Mouse (Mus musculus) mature B cell (primary cell): ENCODE measurements around the gene Plbd2.

Source experiments
- in situ Hi-C: fragments of 300-500 bp; cut with MboI; formaldehyde crosslinking; loops from 2 replicates; pipeline ENCODE4 v1.14.3; 2019

The Plbd2 gene

DNA sequence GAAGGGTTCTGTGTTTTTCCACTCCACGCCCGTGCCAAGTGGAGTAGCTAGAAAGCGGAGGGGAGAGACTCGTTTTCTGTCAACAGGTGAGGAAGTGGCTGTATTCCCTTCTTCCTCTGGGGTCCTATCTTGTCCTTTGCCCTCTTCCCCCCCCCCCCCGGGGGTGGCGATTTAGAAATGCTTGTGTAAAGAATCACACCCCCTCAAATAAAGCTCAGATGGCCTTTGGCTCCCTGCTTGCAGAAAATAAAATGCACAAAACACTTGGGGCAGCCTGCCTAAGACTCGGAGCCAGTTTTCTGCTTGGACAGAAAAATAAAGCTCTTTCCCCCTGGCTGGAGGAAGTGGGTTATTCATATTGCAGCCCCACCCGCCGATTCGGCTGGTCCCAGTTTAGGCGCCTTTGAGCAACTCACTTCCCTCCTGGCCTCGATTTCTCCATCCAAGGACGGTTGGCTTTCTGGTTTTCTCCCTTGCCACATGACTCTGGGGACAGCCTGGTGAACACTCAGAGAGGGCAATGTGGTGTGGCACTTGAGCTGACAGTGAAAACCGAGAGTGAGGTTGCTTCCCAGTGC, 8.3 kb upstream of the Plbd2 start:
- in situ Hi-C loops: loop anchor here (25.0 kb wide), 1 partner anchor 201 kb away; the partner anchor contains the start of gene Dtx1

DNA sequence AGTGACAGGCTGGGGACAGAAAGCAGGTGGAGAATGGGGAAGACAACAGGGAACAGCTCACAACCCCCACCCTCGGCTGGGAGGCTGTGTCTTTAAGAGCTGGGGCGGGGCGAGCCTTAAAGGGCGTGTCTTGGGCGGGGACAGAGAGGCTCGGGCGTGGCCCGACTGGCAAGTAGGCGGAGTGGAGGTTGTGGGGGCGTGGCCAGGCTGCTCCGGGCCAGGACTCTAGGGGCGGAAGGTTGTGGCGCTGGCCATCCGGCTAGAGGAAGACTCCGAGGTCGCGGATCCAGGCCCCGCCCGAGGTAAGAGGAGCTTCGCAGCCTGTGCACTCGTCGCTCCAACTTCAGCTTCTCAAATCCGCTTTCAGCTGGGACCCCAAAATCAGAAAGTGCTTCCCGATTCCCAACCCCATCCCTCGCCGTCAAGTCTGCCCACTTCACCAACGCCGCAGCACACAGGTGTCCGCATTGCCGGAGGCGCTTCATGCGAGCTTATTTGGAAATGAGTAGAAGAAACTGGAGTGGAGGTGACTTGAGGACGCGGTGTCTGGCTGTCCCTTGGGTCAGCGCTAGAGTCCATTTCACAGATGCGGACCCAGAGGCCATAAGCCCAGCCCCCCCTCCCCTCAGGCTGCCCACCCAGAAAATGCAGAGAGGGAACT, 7.7 kb upstream of the Plbd2 start, which contains the start of gene Slc8b1:
Slc8b1 (plus strand) TSS at position 187 of the 661 bp plus-strand sequence.
- in situ Hi-C loops: loop anchor here (25.0 kb wide), 1 partner anchor 201 kb away; the partner anchor contains the start of gene Dtx1

DNA sequence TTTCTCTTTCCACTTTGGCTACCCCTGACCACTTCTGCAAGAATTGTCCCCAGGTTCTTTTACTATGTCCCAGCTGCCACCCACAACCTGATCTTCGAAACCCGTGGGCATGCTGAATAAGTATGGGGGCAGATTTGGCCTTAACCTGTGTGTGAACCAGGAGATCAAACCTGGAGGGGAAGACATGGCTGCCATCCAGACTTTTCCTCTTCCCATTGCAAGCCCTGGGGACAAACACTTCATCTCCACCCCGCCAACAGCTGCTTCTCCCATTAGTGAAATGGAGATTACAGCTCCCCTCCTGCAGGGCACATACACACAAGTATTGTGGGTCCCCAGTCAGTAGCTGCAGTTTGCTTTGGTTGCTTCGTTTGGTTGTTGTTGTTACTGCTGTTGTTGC, 3.9 kb upstream of the Plbd2 start:
- in situ Hi-C loops: loop anchor here (25.0 kb wide), 1 partner anchor 205 kb away; the partner anchor contains the start of gene Dtx1

DNA sequence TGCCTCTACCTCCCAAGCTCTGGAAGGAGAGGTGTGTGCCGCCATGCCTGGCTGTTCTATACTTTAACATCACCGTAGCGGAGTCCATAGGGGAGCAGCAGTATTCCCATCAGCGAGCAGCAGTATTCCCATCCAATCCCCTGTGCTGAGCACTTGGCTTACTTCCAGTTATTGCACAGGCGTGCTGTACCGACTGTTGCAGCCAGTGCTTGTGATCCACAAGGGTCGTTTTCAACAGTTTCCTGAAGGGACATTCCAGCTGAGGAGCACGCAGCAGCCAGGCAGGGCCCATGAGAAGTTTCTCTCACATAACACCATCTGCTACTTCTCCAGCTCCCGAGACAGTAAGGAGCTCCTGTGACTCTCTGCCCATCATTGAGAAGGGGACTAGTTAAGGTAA, 3.1 kb upstream of the Plbd2 start:
- in situ Hi-C loops: loop anchor here (25.0 kb wide), 1 partner anchor 206 kb away; the partner anchor contains the start of gene Dtx1

DNA sequence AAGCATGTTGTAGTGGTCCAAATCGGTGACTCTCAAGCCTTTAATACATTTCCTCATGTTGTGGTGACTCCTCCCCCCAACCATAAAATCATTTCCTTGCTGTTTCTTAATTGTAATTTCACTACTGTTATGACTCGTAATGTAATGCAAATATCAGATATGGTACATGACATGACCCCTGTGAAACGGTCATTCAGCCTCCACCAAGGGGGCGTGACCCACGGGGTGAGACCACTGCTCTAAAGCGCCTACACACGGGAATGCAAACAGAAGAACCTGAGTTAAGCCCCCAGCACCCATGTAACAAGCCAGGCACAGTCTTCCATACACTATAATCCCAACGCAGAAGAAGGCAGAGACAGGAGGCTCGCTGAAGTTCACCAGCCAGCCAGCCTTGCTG, 2.4 kb upstream of the Plbd2 start:
- in situ Hi-C loops: loop anchor here (25.0 kb wide), 1 partner anchor 207 kb away; the partner anchor contains the start of gene Dtx1

DNA sequence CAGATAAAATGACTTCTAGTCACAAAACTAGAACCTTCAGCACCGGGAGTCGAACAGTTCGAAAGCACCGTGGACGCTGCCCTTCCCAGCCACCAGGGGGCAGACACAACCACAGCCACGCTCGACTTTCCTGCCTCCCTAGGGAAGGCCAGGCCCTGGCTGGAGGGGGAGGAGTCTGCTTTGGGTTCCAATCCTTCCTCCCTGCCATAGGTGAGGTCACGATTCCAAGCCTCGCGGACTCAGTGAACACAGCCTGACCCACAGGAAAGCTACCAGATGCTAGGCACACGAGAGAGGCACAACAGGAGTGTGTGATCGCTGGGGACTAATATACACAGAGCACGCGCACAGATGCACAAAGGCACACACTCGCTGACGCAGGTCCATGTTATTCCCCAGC, 1.9 kb upstream of the Plbd2 start:
- in situ Hi-C loops: loop anchor here (25.0 kb wide), 1 partner anchor 207 kb away; the partner anchor contains the start of gene Dtx1

DNA sequence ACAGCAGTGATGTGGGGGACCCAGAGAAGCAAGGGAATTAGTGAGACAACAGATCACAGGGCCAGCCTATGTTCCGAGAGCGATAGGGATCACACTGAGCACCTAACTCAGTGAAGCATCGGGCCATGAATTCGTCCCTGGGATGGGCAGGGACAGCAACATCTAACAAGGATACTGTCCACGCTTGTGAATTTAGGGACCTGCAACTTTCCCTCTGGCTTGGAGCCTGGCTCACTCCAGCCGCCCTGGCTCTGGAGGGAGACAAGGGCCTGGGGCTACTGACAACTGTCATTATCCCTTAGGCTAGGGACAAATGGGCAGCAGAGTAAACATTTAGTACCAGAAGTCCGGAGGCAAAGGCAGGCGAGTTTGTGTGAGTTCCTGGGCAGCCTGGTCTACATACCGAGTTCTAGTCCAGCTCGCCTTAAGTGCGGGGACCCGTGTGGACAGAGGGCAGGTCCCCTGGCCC, 716 bp downstream of the Plbd2 start:
- in situ Hi-C loops: loop anchor here (25.0 kb wide), 1 partner anchor 210 kb away; the partner anchor contains the start of gene Dtx1

DNA sequence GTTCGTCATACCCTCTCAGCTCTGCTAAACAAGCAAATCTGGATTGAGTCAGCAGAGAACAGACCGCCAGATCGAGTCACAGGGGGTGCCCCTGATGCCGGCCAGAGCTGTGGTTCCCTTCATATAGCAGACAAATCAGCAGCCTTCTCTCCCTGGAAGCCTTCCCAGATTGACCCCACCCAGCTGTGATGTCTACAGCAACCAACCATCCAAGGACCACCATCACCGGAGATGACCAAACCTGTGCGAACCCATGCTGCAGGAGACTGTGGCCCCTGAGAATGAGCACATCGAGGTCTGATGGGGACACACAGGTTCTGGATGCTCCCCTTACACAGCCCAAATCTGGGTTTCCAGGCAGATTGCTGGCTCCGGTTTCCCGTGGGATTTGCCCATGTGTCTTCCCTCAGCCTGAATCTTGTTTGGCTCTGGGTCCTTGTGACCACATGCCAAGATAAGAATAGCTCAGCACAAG, 1.2 kb downstream of the Plbd2 start:
- in situ Hi-C loops: loop anchor here (25.0 kb wide), 1 partner anchor 210 kb away; the partner anchor contains the start of gene Dtx1

DNA sequence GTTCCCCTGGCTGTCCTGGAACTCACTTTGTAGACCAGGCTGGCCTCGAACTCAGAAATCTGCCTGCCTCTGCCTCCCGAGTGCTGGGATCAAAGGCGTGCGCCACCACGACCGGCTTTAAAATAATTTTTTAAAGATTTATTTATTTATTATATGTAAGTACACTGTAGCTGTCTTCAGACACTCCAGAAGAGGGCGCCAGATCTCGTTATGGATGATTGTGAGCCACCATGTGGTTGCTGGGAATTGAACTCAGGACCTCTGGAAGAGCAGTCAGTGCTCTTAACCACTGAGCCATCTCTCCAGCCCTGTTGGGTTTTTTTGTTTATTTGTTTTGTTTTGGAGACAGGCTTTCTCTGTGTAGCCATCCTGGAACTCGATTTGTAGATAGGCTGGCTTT, 2.8 kb downstream of the Plbd2 start:
- in situ Hi-C loops: loop anchor here (25.0 kb wide), 1 partner anchor 212 kb away; the partner anchor contains the start of gene Dtx1

DNA sequence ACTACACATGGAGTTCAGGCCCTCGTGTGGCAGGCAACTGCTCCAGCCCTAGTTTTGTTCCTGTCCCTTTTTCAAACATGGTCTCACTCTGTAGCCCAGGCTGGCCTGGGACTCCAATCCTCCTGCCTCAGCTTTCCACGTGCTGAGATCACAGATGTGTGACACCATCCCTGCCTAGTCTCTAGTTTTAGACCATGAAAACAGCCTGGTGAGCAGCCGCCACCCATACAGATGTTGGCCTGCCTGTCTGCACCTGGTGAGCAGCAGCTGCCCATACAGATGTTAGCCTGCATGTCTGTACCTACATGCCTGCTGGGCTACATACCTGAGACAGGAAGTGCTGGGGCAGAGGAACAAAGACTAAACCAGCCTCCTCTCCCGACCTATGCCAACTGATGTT, 4.2 kb downstream of the Plbd2 start:
- in situ Hi-C loops: no loop called here

DNA sequence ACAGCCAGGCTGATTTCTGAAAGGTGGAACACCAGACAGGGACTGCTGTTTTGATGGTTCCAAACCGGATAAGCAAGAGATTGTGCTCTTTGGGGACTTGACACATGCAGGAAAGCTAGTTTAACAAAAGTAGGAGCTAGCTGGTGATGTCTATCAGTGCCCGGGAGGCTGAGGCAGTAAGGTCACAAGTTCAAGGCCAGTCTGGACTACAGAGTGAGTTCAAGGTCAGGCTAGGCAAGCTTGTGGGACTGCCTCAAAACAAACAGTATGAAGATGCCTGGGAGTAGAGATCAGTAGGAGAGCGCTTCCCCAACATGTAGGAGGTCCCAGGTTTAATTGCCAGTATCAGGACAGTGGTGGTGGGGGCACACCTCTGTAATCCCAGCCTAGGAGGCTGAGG, 6.4 kb downstream of the Plbd2 start:
- in situ Hi-C loops: no loop called here

DNA sequence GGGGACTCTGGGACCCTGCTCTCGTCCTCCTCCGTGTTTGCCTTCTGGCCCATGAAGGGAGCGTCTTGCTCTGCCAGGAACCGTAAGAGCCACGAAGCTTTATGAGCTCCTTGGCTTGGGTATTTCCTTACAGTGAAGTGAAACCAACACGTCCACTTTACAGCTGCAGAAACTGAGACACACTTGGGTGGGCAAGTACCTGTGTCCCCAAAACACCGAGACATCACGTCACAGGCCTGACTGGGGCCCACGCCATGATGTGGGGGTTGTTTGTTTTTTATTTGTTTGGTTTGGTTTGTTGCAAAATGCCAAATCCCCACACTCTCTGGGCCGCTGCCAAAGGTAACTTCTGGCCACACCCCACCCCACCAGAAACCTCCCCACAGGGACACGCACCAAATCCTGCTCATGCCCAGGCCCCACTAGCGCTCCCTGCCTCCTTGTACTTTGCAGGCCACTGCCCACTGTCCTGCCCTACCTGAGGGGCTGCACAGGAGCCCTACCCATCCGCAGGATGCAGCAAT, 7.7 kb downstream of the Plbd2 start:
- in situ Hi-C loops: no loop called here

DNA sequence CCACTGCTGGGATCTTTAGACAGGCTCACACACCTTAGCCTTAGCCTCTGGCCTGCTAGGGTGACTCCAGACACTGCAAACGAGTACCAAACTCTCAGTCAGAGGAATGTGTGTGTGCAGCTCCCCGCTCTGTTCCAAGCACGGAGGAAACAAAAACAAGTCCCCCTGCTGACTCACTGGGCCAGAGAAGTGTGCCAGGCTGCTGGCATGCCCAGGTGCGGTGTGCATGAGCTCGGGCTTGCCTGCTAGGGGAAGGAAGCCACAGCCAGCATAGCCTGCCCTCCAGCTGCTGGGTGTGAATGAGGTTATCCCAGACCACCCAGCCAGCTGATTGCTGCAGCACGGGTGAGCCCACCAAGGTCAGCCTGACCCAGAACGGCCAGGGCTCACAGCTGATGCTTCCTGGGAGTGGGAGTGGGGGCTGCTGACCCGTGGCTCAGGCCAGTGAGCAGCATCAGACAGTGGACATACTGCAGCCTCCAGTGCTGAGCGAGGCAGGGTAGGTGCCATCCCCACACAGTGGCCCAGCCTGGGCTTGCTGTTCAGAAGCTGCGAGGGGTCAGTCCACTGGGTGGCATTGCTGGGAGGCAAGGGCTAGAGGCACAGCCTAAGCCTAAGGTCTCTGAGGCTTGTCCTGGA, 8.2 kb downstream of the Plbd2 start:
- in situ Hi-C loops: no loop called here

DNA sequence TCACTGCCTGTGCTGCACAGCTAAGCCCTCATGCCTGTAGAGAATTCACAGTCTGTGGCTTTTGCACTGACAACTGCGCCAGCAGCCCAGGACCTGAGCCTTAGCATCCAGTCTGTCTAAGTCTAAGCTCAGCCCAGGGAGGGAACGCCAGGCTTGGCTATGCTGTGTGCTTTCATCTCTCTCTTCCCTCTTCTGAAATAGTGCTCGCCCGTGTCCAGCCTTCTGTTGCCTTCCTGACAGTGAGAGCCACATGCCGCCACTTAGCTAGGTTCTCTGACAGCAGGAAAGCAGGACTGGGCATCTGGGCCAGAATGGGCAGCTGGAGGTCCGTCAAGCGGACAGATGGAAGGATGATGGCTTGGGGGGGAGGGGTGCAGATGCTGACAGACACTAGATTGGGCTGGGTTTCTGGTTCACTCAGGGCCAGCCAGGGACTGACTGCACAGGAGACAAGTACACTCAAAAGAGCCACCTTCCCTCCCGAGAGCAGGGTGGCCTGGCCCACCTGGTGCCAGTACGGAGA, 9.5 kb downstream of the Plbd2 start:
- in situ Hi-C loops: no loop called here

DNA sequence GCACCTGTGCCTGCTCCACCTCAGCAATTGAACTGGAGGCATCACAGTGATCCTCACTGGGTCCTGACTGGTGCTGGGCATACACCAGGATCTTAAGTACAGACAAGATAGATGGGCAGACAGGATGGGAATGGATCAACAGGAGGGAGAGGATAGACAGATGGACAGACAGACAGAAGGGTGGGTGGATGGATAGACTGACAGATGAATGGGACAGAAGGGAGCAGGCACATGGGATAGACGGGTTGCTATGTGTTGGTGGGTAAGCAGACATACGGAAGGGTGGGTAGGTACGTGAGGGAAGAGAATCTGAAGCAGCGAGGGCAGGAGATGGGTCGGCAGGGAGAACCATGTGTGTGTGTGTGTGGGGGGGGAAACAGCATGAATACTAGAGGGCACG, 10.0 kb downstream of the Plbd2 start:
- in situ Hi-C loops: no loop called here

DNA sequence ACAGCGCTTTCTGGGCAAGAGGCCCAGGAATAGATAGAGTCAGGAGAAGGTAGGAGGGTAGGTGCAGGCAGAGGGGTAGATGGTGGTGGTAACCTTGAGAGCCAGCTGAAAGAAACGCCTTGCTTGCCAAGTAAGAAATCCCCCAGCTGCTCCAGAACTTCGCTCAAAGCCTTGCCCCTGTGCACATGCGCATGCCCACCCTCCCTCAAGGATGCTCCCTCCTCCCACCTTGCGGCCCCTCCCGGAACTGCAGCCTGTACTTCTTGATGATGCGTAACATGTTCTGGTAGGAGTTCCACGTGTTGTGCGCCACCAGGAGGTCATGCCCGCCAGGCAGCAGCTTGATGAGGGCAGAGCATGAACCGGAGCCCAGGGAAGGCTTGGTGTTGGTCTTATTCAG, 11.0 kb downstream of the Plbd2 start:
- in situ Hi-C loops: no loop called here

DNA sequence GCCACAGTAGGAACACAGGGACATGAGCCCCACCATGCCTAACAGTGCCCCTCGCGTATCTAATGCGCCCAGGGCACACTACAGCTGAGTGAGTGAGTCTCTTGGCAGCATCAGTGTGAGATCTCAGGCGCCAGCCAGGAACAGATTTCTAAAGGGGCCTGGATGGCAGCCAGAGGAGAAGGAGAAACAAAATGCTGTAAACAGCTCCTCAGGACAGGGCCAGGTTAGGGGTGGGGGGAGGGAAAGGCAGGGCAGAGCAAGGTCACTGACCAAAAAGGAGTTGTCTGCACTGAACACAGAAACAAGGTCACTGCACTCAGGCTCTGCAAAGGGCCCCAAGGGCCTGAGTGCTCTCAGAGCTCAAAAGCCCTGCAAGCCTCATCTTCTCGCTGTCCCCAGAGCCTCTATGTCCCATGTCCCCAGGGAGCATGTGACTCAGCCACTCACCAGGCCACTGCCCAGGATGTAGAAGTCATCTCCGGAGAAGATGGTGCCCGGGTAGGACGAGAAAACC, 12.7 kb downstream of the Plbd2 start:
- in situ Hi-C loops: no loop called here

DNA sequence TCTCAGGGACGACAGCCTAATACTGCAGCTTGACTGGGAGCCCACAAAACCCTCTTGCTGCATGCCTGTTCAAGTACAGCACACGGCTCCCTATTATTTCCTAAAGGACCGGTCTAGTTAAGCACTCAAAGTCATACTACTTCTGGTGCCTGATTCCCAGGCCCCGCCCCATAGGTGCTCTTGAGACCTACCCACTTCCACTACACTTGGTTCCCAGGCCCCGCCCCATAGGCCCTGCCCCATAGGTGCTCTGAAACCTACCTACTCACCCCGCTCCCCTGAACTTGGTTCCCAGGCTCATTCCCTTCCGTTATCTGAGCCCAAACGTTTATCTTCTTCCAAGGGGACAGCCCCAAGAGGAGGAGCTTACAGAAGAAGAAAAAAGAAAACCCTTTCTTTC, 15.6 kb downstream of the Plbd2 start:
- in situ Hi-C loops: no loop called here

DNA sequence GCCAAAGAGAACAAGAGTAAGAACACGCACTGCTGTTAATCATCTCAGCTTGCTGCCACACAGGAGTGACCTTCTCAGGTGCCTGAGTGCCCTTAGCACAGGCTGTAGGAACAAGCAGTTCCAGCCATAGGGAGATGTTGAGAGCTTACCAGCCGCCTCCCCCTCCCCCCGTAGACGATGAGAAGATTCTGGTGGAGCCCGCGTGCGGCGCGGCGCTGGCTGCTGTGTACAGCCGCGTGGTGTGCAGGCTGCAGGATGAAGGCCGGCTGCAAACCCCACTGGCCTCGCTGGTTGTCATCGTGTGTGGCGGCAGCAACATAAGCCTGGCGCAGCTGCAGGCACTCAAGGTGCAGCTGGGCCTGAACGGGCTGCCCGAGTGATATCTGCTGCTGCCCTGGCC, 20.0 kb downstream of the Plbd2 start:
- in situ Hi-C loops: no loop called here

DNA sequence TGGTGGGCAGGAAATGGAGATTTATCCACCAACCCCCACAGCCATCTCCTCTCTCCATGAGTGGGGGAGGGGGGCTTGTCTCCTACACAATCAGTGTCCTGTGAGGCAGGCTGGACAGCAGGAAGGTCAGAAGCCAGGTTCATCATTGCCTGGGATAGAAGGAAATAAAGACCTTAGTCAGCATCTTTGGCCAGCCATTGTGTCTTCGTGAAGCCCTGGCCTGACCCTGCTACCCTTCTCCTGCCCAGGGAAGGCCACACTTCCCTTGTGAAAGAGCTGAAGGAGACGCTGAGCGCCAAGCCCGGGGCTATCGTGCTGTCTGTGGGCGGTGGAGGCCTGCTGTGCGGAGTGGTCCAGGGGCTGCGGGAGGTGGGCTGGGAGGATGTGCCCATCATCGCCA, 22.2 kb downstream of the Plbd2 start:
- in situ Hi-C loops: no loop called here

DNA sequence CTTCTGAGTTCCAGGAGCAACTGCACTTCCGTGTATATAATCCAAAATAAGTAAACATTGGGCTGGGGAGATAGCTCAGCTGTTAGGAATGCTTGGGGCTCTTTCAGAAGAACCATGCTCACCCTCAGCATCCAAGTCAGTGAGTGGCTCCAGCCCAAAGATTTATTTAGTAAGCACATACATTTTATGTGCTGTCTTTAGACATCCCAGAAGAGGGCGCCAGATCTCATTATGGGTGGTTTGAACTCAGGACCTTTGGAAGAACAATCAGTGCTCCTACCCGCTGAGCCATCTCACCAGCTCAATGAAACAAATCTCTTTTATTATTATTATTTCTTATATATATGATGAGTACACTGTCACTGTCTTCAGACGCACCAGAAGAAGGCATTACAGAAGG, 23.9 kb downstream of the Plbd2 start:
- in situ Hi-C loops: no loop called here

DNA sequence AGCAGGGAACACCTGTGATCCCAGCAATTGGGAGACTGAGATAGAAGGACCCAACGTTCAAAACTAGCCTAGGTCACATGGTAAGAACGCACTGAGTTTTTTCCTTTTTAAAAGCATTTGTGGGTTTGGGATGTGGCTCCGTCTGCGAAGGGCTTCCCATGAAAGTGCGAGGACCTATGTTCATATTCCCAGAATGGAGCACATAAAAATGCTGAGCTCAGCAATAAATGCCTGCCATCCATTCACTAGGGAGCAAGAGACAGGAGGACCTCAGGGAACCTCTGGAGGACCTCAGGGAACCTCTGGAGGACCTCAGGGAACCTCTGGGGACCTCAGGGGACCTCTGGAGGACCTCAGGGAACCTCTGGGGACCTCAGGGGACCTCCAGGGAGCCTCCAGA, 25.4 kb downstream of the Plbd2 start:
- in situ Hi-C loops: no loop called here
